Mouse (Mus musculus): ENCODE data around the gene Syce3.
"Not testable (repeated sequence)": the region's sequence is repeated elsewhere in the genome, so short reads cannot be mapped to it uniquely, and the experiment has no call there.

Syce3 gene

DNA sequence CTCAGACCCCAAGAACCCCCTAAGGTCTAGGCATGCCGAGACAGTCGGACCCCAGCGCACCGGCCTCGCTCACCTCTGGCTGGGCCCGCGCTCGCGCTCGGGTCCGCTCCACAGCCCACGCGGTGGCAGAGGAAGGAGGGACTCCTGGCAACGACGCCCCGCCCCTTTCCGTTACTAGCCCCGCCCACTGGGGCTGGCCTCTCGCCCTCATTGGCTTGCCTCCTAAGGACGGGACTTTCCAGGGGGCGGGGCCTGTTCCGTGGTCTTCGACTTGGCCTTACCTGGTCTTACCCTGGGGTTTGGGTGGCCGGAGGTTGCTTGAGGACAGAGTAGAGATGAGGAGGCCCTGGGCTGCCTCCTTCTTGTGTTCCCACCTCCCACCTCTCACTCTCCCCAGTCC is at the start of gene Syce3:
TSS of gene Syce3 (minus strand) at position 386 of the 400 bp plus-strand sequence.
- DNase-seq (ENCODE audit: low spot score in 2 of 2) = no peak

DNA sequence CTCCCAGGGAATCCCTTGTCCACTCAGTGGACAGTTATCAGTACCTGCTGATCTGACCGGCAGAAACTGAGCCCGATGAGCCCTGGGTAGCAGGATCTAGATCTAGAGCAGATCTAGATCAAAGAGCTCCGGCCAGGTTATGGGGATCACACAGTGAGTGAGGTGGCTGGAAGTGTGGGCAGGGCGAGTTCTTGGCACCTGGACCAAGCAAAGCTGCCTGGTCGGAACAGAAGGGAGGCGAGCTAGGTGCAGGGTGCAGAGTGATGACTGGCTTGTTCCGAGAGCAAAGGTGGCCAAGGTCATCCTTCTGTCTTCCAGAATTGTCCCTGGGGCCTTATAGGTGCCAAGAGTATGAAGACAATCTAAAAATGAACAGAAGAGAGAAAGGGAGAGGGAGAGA is 49.5 kb upstream of the Syce3 start:
- no peak for DNase-seq (ENCODE audit: low spot score in 2 of 2)

DNA sequence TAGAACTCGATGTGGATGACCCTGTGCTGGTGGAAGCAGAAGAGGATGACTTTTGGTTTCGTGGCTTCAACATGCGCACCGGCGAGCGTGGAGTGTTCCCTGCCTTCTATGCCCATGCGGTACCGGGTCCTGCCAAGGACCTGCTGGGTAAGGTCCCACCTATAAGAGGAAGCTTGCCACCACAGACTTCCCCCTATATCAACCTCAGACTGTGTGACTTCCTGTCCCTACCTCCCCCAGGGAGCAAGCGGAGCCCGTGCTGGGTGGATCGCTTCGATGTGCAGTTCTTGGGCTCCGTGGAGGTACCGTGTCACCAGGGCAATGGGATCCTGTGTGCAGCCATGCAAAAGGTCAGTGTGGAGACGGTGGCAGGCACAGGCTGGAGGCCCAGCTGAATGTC is 48.6 kb upstream of the Syce3 start:
- no peak for DNase-seq (ENCODE audit: low spot score in 2 of 2)

DNA sequence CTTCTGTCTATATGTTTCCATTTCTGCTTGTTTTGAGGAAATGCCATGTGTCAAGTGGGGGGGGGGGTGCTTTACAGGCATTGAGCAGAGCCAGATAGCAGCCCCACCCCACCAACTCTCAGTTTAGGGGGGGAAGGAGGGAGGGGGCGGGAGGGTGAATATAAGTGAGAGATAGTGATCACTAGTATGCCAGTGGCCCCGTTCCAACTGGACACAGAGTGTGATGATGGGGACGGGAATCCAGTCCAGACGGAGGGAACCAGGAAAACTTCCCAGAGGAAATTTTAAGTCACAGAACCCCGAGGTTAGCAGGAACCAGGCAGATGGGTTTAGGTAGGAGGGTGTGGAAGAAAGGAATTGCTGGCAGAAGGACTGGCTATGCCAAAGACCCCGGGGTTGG is 45.3 kb upstream of the Syce3 start:
- no peak for DNase-seq (ENCODE audit: low spot score in 2 of 2)

DNA sequence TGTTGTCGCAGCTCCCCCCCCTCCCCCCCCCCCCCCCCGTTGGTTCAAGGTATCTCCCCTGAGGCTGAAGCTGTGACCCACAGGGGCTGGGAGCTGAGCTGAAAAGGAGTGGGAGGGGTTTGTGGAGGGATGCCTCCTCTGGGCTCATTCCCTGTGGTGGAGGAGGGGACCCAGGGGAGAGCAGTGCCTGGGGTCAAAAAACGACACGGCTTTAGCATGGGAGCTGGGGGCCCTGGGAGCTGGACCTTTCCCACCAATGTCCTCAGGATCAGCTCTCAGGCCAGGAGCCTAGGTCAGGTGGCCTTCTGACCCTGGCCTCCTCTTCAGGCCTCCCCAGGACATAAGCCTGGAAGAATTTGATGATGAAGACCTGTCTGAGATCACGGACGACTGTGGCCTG is 44.6 kb upstream of the Syce3 start:
- DNase-seq (ENCODE audit: low spot score in 2 of 2) = no peak

DNA sequence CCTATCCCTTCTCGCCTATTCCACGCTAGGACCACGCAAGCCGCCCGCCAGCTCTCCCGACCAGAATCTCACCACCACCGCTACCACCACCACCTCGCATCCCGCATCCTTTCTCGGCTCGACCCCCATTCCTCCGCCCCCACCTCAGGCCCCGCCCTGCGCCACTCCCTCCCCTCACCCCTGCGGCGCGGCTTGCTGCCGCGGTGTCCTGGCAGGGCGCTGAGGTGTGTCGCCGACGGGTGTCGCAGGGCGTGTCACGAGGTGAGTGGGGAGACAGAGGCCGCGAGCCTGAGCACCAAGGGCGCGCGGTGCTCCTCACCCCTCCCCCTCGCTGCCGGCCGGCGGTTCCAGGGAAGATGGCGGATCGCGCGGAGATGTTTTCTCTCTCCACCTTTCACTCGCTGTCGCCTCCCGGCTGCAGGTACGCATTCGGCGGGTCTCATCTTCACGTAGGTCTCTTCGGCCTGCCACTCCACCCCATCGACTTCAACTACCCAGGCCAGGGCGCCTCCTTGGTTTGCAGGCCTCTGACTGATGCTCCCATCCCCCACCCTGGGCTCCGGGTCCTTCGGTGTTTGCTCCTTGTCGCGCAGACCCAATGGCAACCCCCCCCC is 43.7 kb upstream of the Syce3 start, which contains the start of gene Mapk8ip2:
TSS of gene Mapk8ip2 (plus strand) at position 49 of the 614 bp plus-strand sequence.
- DNase-seq (ENCODE audit: low spot score in 2 of 2) = peak; percentile 43 to 48

DNA sequence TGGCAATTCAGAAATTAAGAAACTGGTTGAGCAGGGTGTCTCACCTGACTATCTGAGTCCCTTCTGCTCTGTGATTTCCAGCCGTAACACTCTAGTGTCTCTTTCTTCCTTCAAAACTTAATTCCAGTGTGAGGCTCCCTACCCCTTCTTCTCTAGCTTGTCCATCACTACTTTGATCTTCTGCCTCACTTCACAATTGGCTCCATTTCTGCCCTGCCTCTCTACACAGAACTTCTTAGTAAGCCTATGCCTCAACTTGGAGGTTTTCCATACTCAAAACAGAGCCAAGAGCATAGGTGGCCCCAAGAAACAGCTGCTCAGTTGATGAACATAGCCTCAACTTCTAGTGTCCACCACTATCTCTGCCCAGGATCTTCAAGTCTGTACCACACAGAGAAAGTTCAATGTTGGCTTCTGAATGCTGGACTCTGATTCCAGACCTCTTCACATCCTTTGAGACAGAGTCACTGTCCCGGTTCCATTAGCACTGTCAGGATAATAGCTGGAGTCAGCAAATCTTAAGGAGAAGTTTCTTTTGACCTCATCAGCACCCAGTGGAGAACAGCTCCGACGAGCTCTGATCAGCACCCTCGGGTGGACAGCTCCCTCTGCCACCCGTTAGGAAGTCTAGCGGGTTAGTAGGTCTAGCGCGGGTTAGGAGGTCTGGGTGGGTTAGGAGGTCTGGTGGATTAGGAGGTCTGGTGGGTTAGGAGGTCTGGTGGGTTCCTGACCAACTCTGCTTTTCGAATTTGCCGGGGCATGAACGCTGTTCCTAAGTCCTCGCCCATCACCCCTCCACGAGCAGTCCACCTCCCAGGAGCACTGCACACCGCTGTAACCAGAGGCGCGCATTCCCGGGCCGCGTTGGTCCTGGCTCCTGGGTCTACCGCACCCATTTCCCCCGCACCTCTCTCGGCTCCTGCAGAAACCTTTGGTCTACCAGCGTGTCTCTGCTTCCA is 42.9 kb upstream of the Syce3 start:
- no peak for DNase-seq (ENCODE audit: low spot score in 2 of 2)

DNA sequence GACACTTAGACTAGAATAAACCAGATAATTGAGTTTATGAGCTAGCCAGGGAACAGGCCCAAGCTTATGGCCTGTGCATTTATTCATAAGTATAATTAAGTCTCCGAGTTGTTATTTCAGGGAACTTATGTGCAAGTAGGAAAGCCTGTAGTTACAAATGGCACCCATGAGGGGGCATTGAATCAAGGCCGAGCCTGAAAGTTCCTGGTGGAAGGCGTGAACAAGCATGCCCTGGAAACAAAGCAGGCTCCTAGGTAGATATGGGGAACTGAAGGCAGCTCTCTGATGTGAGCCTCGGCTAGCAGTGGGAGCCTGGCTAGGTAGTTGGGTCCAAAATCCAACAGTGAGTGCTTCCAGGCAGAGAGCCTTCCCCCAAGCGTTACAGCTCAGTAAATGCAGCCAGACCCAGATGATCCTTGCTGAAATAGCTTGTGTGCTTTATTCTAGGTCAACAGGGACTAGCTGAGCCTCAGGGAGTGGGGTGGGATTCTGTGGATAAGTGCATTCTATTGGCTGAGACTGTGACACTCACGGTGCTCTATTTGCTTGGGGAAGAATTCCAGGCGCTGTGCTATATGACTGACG is 32.3 kb upstream of the Syce3 start:
- no peak for DNase-seq (ENCODE audit: low spot score in 2 of 2)

DNA sequence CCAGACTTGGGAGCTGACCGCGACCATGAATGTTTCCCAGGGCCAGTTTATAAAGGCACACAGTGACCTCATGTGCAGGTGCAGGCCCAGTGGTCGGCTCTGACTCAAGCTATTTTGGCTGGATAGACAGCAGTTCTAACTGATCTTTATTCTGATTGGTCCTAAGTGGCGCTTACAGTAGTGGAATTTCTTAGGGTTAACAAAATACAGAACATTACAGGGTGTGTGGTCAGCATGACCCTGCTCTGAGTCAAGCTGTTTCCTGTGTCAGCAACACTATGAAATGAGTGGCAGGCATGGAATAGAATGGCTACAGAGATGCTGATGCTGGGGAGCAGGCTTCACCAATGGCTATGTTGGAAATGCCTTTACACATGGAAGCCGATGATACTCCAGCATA is 25.6 kb upstream of the Syce3 start:
- DNase-seq (ENCODE audit: low spot score in 2 of 2) = no peak

DNA sequence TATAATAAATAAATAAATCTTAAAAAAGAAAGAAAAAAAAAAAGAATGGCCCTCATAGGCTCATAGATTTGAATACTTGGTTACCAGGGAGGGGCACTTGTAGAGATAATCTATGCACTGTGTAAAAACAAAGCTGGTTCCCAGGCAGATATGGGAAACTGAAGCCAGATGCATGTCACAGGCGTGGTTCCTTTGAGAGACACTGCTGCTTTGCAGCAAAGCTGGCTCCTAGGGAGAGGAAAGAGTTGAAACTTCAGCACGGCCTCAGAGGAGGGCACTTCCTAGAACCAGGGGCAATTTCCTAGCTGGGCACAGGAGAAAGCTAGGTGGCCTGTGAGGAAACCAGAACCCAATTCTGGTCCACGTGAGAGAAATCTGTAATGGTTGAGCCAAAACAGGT is 23.8 kb upstream of the Syce3 start:
- DNase-seq (ENCODE audit: low spot score in 2 of 2) = no peak

DNA sequence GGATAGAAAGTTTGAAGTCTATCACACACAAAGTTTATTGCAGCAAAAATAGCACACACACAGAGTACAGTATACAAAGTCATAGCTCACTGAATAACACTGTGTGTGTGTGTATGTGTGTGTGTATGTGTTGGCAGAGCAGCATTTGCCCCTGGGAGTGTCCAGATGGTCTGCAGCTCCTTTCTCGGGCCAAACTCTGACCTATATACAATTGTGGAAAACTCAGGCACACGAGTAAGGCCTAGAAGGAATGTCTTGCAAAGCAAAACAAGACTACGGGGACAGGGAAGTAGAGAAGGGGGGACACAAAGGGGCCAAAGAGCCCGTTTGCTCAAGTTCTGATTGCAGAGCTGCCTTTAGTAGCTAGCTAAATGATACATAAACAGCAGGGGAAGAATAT is 22.6 kb upstream of the Syce3 start:
- no peak for DNase-seq (ENCODE audit: low spot score in 2 of 2)

DNA sequence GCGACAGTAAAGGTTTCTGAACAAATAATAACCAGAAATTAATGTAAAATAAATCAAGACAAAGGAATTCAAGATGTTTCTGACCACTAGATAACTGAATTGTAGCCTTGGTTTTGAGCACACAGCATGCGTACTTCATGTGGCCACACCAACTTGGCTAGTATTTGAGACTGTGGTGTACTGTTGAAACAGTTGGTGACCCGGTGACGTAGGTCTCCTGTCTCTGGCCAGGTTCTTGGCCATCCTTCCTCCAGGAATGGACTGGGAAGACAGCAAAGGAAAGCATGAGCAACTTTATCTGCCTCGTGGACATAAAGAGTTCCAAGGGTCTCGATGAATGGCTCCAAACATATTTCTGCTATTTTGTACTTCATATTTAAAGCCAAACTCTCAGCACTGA is 21.5 kb upstream of the Syce3 start:
- DNase-seq (ENCODE audit: low spot score in 2 of 2) = no peak

DNA sequence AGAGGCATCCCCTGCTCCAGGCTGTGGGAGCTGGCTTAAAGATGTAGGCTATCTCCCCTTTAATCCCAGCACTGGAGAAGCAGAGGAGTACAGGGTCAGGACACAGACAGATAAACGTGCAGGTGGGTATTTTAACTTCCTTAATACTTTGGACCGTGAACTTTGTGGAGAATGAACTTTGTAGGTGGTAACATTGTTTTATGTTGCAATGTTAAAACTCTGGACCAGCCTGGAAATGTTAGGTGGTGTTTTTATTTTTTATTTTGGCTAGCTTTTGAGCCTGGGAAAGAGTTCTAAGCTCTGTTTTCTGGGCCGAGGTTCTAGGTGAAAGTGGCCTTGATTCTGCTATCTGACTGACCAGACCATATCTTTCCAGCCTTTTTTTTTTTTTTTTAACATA is 21.0 kb upstream of the Syce3 start:
- no peak for DNase-seq (ENCODE audit: low spot score in 2 of 2)

DNA sequence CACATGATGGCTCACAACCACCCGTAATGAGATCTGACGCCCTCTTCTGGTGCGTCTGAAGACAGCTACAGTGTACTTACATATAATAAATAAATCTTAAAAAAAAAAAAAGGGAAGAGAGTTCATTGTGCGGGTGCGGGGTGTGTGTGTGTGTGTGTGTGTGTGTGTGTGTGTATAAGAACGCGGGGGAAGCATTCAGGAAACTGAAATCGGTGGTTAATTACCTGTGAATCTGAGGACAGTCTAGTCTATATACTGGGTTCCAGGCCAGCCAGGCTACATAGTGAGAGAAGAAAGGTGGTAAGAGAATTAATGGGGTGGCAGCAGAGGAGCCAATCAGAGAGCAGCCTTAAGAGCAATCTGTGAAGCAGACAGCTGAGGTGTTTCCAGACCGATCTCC is 20.5 kb upstream of the Syce3 start:
- DNase-seq (ENCODE audit: low spot score in 2 of 2) = not testable (repeated sequence)

DNA sequence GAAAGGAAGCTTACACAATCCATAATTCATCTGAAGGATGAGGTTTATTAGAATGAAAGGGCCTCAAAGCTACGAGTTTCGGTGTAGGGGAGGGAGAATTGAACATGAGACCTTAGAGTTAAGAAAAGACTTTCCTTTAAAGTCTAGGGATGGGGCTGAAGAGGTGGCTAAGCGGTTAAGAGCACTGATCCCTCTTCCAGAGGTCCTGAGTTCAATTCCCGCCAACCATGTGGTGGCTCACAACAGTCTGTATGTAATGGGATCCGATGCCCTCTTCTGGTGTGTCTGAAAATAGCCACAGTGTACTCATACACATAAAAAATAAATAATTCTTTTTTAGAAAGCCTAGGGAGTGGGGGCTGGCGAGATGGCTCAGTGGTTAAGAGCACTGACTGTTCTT is 20.0 kb upstream of the Syce3 start:
- DNase-seq (ENCODE audit: low spot score in 2 of 2) = no peak

DNA sequence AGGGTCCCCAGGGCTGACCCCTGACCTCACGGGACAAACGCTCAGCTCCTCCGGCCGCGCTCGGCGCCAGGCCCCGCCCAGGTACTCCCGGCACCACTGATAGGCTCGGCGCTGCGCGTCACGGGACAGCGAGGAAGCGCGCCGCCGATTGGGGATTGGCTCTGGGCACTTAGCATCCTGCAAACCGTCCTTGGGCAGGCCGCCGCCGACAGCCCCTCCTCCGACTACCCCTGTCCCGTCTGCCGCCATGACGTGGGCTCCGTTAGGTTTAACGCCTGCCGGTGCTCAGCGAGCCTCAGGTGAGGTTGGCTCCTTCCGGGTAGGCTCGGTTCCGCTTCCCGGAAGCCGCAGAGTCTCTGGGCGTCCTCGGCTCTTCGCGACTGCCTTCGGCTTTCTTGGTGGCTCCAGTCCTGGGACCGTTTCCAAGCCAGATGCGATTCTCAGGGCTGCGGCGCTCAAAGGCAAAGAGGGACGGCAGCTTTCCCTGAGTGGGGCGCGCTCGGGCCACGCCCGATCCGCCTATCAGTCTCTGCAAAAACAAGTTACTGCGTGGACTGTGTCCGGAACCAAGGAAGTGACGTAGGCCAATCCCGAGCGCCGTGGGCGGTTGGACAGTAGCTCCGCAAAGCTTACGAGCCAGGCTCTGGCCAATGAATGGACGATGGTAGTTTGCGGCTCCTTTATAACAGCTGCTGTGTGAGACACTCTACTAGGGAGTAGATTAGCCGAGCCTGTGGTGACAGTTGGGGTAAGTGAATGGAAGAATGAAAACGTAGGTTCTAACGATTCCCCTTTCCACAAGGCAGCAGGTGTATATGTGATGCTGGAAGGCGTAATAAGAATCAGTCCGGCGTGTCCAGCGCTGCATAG is 19.3 kb upstream of the Syce3 start, which contains the start of the genes C730034F03Rik, Gm44502 and Chkb:
TSS of gene C730034F03Rik (plus strand) at position 238 of the 870 bp plus-strand sequence.
TSS of gene Gm44502 (minus strand) at position 345 of the 870 bp plus-strand sequence.
TSS of gene Chkb (minus strand) at position 557 of the 870 bp plus-strand sequence.
- peak; percentile 91 for DNase-seq (ENCODE audit: low spot score in 2 of 2)

DNA sequence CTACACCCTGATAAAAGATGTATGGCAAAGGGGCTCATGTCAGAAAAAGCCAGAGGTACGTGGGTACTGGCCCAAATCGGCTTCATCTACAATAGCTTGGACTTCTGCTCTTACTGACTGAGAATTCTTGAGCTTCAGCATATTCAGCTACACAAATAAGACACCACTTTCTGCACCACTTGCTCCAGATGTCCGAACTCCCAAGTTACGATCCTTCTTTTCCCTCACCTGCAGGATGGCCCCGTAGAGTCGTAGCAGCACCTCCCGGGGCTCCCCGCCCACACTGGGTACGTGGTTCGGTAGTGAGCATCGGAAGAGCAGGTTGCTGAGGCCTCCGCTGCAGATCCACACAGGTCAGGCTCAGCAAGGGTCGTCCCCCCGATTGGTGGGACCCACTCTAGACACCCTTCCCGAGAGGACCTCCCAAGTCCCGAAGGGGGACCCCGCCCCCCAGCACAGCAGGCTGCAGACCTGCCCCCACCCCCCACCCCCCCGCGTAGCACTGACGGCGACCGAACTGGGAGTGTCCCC is 18.6 kb upstream of the Syce3 start:
- peak in 1 of 2 experiments; percentile 17 for DNase-seq (ENCODE audit: low spot score in 2 of 2)

DNA sequence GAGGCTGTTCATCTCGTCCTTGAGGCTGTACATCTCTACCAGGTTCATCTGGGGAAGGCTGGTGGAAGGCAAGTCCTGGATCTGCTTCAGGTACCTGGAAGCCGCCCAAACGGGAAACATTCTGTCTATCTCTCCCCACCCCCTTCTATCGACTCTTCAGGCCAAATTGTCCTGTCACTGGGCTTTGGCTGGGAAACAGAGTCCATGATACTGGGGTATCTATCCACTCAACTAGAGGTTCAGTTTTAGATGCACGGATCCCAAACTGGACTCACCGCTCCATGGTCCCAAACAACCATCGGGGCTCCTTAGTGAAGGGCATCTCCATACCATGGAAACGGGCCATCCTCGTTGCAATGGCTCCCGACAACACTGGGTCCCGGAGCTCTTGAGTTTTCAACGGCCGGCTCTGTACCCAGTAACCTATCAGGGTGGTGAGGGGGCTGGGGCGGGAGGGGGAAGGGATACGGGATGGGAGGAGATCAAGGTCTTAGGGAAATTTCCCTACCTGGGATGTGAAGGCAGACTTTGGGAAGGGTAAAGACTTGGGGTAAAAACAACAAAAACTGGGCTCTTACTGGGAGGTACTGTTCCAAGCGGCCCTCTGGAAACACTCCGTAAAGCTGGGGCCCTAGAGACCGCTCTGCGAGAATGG is 18.0 kb upstream of the Syce3 start:
- DNase-seq (ENCODE audit: low spot score in 2 of 2) = no peak

DNA sequence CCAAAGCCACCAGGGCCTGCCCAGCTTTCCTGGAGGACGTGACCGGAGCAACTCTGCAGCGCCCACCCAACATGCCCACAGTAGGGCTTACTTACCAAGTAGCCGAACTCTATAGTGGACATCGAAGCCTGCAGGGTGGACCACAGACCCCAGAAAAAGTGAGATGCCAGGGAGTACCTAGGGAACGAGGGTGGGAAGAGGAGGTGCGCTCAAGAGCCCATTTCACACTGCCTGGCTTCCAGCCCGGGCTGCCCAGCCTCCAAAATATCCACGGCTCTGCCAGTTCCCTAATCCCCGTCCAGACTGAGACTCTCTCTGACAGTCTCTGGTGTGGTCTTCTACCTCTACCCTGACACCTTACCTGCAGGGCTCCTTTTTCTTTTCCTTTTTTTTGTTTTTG is 16.4 kb upstream of the Syce3 start:
- DNase-seq (ENCODE audit: low spot score in 2 of 2) = no peak

DNA sequence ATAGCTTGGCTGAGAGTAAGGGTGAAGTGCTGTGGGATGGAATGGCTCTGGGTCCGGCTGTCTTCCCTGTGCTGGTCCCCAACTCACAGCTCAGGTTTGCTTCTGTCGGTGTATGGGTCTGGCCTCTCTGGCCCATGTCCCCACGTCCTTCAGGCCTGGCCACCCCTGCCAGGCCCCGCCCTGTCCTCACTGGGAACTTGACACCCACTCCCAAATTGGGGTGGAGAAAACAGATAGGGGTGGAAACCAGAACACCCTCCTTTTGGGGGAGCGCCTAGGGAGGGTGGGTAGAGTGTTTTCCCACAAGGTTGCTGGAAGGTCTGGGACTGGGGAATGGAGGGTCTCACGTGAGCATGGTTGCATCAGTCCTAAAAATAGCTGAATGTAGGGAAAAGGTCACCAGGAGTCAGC is 15.4 kb upstream of the Syce3 start, which contains the start of gene Cpt1b:
TSS of gene Cpt1b (minus strand) at position 153 of the 411 bp plus-strand sequence.
- no peak for DNase-seq (ENCODE audit: low spot score in 2 of 2)

DNA sequence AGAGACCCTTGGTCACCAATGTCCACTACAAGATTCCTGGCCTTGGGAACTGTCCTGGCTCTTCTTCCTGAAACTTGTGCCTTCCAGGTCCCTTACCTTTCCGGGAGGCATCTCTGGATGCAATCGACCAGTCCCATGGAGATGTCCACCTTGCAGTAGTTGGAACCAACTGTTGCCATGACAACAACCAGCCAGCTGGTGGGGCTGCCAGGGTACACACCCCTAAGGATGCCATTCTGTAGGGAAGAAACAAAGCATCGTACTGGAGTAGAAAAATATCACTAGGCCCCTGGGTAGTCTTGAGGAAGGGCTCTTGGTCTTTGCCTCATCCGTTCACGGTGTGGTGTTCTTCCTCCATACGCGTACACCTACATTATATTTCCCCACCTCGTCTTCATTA is 14.3 kb upstream of the Syce3 start:
- DNase-seq (ENCODE audit: low spot score in 2 of 2) = no peak

Measured in frontal cortex, postnatal 14 days (tissue).